Mouse (Mus musculus) CH12.LX (cell line): ENCODE measurements around the gene Sart3.

Experiments
- CHD2 ChIP-seq: IDR thresholded peaks from 2 replicates; pipeline ENCODE4 v1.6.1; 2011; ENCODE audit warnings: low read length, improper control_type of control experiment
- CTCF ChIP-seq, 2 experiments: IDR thresholded peaks in 1 of 2; conservative IDR thresholded peaks in 1 of 2; 2 replicates each; pipeline ENCODE4 v1.5.1; 2011 to 2012; ENCODE audit warnings: low read depth in 2 of 2, low read length in 2 of 2, improper control_type of control experiment in 1 of 2, inconsistent platforms in 1 of 2, mild to moderate bottlenecking in 1 of 2, moderate library complexity in 1 of 2
- EP300 ChIP-seq: IDR thresholded peaks from 2 replicates; pipeline ENCODE4 v1.6.1; 2011; ENCODE audit warnings: low read length, improper control_type of control experiment
- HCFC1 ChIP-seq: IDR thresholded peaks from 2 replicates; pipeline ENCODE4 v1.6.1; 2012; ENCODE audit warnings: low read depth, mild to moderate bottlenecking, inconsistent platforms, low read length, improper control_type of control experiment
- MAFK ChIP-seq: IDR thresholded peaks from 2 replicates; pipeline ENCODE4 v1.6.1; 2011; ENCODE audit warnings: low read length, improper control_type of control experiment; ENCODE audit not compliant: insufficient replicate concordance
- MAZ ChIP-seq: IDR thresholded peaks from 2 replicates; pipeline ENCODE4 v1.6.1; 2012; ENCODE audit warnings: low read depth, mild to moderate bottlenecking, inconsistent platforms, low read length, improper control_type of control experiment, moderate library complexity
- MEF2A ChIP-seq: IDR thresholded peaks from 2 replicates; pipeline ENCODE4 v1.6.1; 2014; ENCODE audit warnings: low read depth, mild to moderate bottlenecking, inconsistent platforms, low read length, improper control_type of control experiment, borderline replicate concordance
- MYC ChIP-seq: IDR thresholded peaks from 2 replicates; pipeline ENCODE4 v1.6.1; 2011; ENCODE audit warnings: low read depth, mild to moderate bottlenecking, improper control_type of control experiment, low read length
- NELFE ChIP-seq: IDR thresholded peaks from 2 replicates; pipeline ENCODE4 v1.6.1; 2011; ENCODE audit warnings: low read depth, low read length, improper control_type of control experiment
- POLR2A ChIP-seq: IDR thresholded peaks from 2 replicates; pipeline ENCODE4 v1.6.1; 2011; ENCODE audit warnings: low read depth, mild to moderate bottlenecking, improper control_type of control experiment, low read length
- RCOR1 ChIP-seq: conservative IDR thresholded peaks from 2 replicates; pipeline ENCODE4 v1.6.1; 2012; ENCODE audit warnings: low read depth, mild to moderate bottlenecking, inconsistent platforms, low read length, improper control_type of control experiment
- USF1 ChIP-seq: IDR thresholded peaks from 2 replicates; pipeline ENCODE4 v1.6.1; 2014; ENCODE audit warnings: low read depth, mild to moderate bottlenecking, inconsistent platforms, low read length, improper control_type of control experiment
- ZNF384 ChIP-seq: IDR thresholded peaks from 2 replicates; pipeline ENCODE4 v1.6.1; 2012; ENCODE audit warnings: low read depth, low read length, improper control_type of control experiment, inconsistent platforms

GRCm38 (mm10) chr5:113693196-113693755, 79.0 kb downstream of the Sart3 start:
- no peak for TF ChIP-seq CTCF (conservative IDR thresholded peaks at IDR 0.05 in 1 of 2, IDR thresholded peaks at IDR 0.05 in 1 of 2; ENCODE audit: low read depth in 2 of 2, low read length in 2 of 2)
- no peak for TF ChIP-seq EP300
- TF ChIP-seq ZNF384: no peak
- TF ChIP-seq NELFE: no peak
- TF ChIP-seq RCOR1: no peak
- TF ChIP-seq MYC: no peak
- TF ChIP-seq MEF2A: no peak
- TF ChIP-seq POLR2A: no peak
- no peak for TF ChIP-seq USF1
- TF ChIP-seq HCFC1: no peak
- no peak for TF ChIP-seq MAZ
- no peak for TF ChIP-seq MAFK
- no peak for TF ChIP-seq CHD2
